Mouse (Mus musculus): ENCODE data around the gene Ago4.
A peak's percentile ranks its signal among the peaks of the same experiment; 100 is the strongest.

Ago4 gene

GRCm38 (mm10) chr4:126468285-126468901, 64.9 kb downstream of the Ago4 start, which contains the start of gene Ago1:
Gene Ago1, minus strand, starts transcription at chr4:126468583.
- peak; percentile 100 for DNase-seq

- DNase-seq: peak; percentile 97
These were observed 65.5 kb downstream of the Ago4 start for GRCm38 (mm10) chr4:126467721-126468284.

- DNase-seq: no peak
These were observed 67.0 kb downstream of the Ago4 start for GRCm38 (mm10) chr4:126466251-126466750.

GRCm38 (mm10) chr4:126465843-126466242, 67.4 kb downstream of the Ago4 start:
- peak; percentile 90 for DNase-seq

- DNase-seq: no peak
These were observed 68.4 kb downstream of the Ago4 start for GRCm38 (mm10) chr4:126464892-126465235.

GRCm38 (mm10) chr4:126464189-126464891, 68.9 kb downstream of the Ago4 start:
- no peak for DNase-seq

GRCm38 (mm10) chr4:126455441-126455840, 77.8 kb downstream of the Ago4 start:
- no peak for DNase-seq

GRCm38 (mm10) chr4:126454547-126455254, 78.6 kb downstream of the Ago4 start:
- DNase-seq: no peak

GRCm38 (mm10) chr4:126450268-126450667, 83.0 kb downstream of the Ago4 start:
- DNase-seq: peak; percentile 12

- peak; percentile 89 for DNase-seq
These were observed 86.1 kb downstream of the Ago4 start for GRCm38 (mm10) chr4:126447126-126447525.

- peak; percentile 80 for DNase-seq
These were observed 88.7 kb downstream of the Ago4 start for GRCm38 (mm10) chr4:126444528-126444927.
